Mouse (Mus musculus) T-cell, adult 66 days (primary cell): Measurements from ENCODE around the gene Klf13. TPM values are rescaled to one million over a fixed set of nuclear protein-coding genes. Genes with fewer than 3 reads are reported as not detected.

Experiments
- total RNA-seq, 2 experiments: library from RNA; stranded (reverse); gene quantifications; 3 replicates in 1 of 2; 4 replicates in 1 of 2; pipeline ENCODE4 v1.2.4; 2023

The Klf13 gene
- 100 to 1,000 TPM; 412 to 462 TPM for total RNA-seq

GRCm38 (mm10) chr7:63938914-63939396, at the start of gene Klf13:
Klf13 (minus strand) TSS chr7:63938915.

GRCm38 (mm10) chr7:63916268-63916907, 22.3 kb downstream of the Klf13 start, which contains the start of gene E030018B13Rik:
E030018B13Rik (plus strand) TSS chr7:63916857.

Other genes starting within 250 kb of the Klf13 start
- gene E030018B13Rik, start 22.1 kb downstream of the Klf13 start, total RNA-seq: not detected
- gene Trpm1, start 214.9 kb upstream of the Klf13 start, total RNA-seq: 10 to 100 TPM; 19.3 to 24.9 TPM